Mouse (Mus musculus): Measurements from ENCODE around the gene Stac2. TPM values are rescaled to one million over a fixed set of nuclear protein-coding genes. Genes with fewer than 3 reads are reported as not detected.

The Stac2 gene
- total and polyA plus RNA-seq, 3 experiments, result 0.07 TPM; not detected in 2

GRCm38 (mm10) chr11:98086574-98086973 lies 33.3 kb upstream of the Stac2 start:
- TF ChIP-seq SMC3 (IDR thresholded peaks at IDR 0.05; ENCODE audit: low read depth, low read length) (peak; percentile 38), JUN (IDR thresholded peaks at IDR 0.05; ENCODE audit: insufficient read depth, low read depth, low read length) (peak; percentile 40; the same call in 1 of the 2 replicates), NRF1 (IDR thresholded peaks at IDR 0.05; ENCODE audit: low read depth, low read length) (no peak), TCF12 (IDR thresholded peaks at IDR 0.05; ENCODE audit: low read depth, low read length) (no peak), UBTF (IDR thresholded peaks at IDR 0.05; ENCODE audit: low read depth, low read length) (no peak), POLR2A (IDR thresholded peaks at IDR 0.05; ENCODE audit: low read depth, low read length) (no peak), IRF4 (IDR thresholded peaks at IDR 0.05; ENCODE audit: low read depth, low read length) (peak; percentile 44; the same call in 1 of the 2 replicates), CTCF (conservative IDR thresholded peaks at IDR 0.05 in 1 of 2, IDR thresholded peaks at IDR 0.05 in 1 of 2; ENCODE audit: low read depth in 2 of 2, low read length in 2 of 2) (peak; percentile 9 to 57; a peak in 2 of 4 replicates), JUND (conservative IDR thresholded peaks at IDR 0.05; ENCODE audit: low read depth, low read length) (peak; percentile 31; the same call in 1 of the 2 replicates), BHLHE40 (IDR thresholded peaks at IDR 0.05; ENCODE audit: low read depth, low read length) (no peak), RAD21 (IDR thresholded peaks at IDR 0.05; ENCODE audit: low read depth, low read length) (peak; percentile 51)

GRCm38 (mm10) chr11:98086141-98086540 lies 32.9 kb upstream of the Stac2 start:
- Histone ChIP-seq H3K4me2 (ENCODE audit: insufficient read depth, low read depth, poor library complexity, severe bottlenecking) (no peak overlapping the region), H3K4me3 (replicated peaks in 1 of 3; ENCODE audit: low read depth in 2 of 3, low read length in 2 of 3, poor library complexity in 1 of 3) (no peak overlapping the region), H3K79me2 (replicated peaks; ENCODE audit: control insufficient read depth, extremely low read depth, insufficient read depth, poor library complexity, severe bottlenecking) (no peaks in the 10 kb centered on the region), H3K9me3 (replicated peaks; ENCODE audit: low read length) (no peaks in the 10 kb centered on the region), H3K36me3 (replicated peaks in 1 of 2; ENCODE audit: control insufficient read depth in 1 of 2, insufficient read depth in 1 of 2, low read length in 1 of 2) (peaks cover 15 to 50% of the 10 kb centered on the region in 2 experiments), H3K27ac (ENCODE audit: insufficient read depth, low read depth) (no peak overlapping the region), H3K27me3 (replicated peaks) (no peaks in the 10 kb centered on the region), H3K9ac (ENCODE audit: insufficient read depth, low read depth) (no peak overlapping the region), H3K4me1 (ENCODE audit: control insufficient read depth in 1 of 2, insufficient read depth in 2 of 2) (peaks cover 0 to 3% of the 10 kb centered on the region in 2 experiments; a peak in 1 of 4 replicates)
- in situ Hi-C loops (cut with MboI; ENCODE audit: low pct_ligation_motif_present, low pct_unique_long_range_greater_than_20kb, low sequenced_read_pairs) (no loop called here), dilution Hi-C loops (cut with MboI; ENCODE audit: extremely low pct_ligation_motif_present, extremely low pct_unique_long_range_greater_than_20kb, low sequenced_read_pairs) (no loop called here)
- DNase-seq (ENCODE audit: extremely low read depth), result no peak
- TF ChIP-seq ETS1 (conservative IDR thresholded peaks at IDR 0.05; ENCODE audit: low read depth, low read length), result no peak
- no peak for TF ChIP-seq POLR2AphosphoS2 (IDR thresholded peaks at IDR 0.05; ENCODE audit: low read depth, low read length)
- no peak for TF ChIP-seq ZKSCAN1 (IDR thresholded peaks at IDR 0.05; ENCODE audit: borderline replicate concordance, low read depth, low read length)
- no peak for TF ChIP-seq SIN3A (IDR thresholded peaks at IDR 0.05; ENCODE audit: low read length)
- TF ChIP-seq ZMIZ1 (IDR thresholded peaks at IDR 0.05; ENCODE audit: low read depth, low read length), result no peak
- TF ChIP-seq MAX (IDR thresholded peaks at IDR 0.05; ENCODE audit: low read length), result no peak
- no peak for TF ChIP-seq TCF12 (IDR thresholded peaks at IDR 0.05; ENCODE audit: low read depth, low read length)

More at GRCm38 (mm10) chr11:98086574-98086973, 33.3 kb upstream of the Stac2 start:
- H3K36me3 ChIP-seq (replicated peaks in 1 of 2; ENCODE audit: control insufficient read depth in 1 of 2, insufficient read depth in 1 of 2, low read length in 1 of 2), result peaks cover 18 to 53% of the 10 kb centered on the region in 2 experiments
- no peak overlapping the region for H3K27ac ChIP-seq (ENCODE audit: insufficient read depth, low read depth)
- dilution Hi-C loops (cut with MboI; ENCODE audit: extremely low pct_ligation_motif_present, extremely low pct_unique_long_range_greater_than_20kb, low sequenced_read_pairs) (no loop called here), in situ Hi-C loops (cut with MboI; ENCODE audit: low pct_ligation_motif_present, low pct_unique_long_range_greater_than_20kb, low sequenced_read_pairs) (no loop called here)
- H3K9ac ChIP-seq (ENCODE audit: insufficient read depth, low read depth), result no peak overlapping the region
- H3K9me3 ChIP-seq (replicated peaks; ENCODE audit: low read length), result no peaks in the 10 kb centered on the region
- DNase-seq (ENCODE audit: extremely low read depth), result no peak
- H3K79me2 ChIP-seq (replicated peaks; ENCODE audit: control insufficient read depth, extremely low read depth, insufficient read depth, poor library complexity, severe bottlenecking), result no peaks in the 10 kb centered on the region
- no peak overlapping the region for H3K4me3 ChIP-seq (replicated peaks in 1 of 3; ENCODE audit: low read depth in 2 of 3, low read length in 2 of 3, poor library complexity in 1 of 3)
- no peak overlapping the region for H3K4me2 ChIP-seq (ENCODE audit: insufficient read depth, low read depth, poor library complexity, severe bottlenecking)
- H3K27me3 ChIP-seq (replicated peaks), result no peaks in the 10 kb centered on the region
- peaks cover 0 to 3% of the 10 kb centered on the region in 2 experiments; a peak in 1 of 4 replicates for H3K4me1 ChIP-seq (ENCODE audit: control insufficient read depth in 1 of 2, insufficient read depth in 2 of 2)
